Mouse (Mus musculus) layer of hippocampus, postnatal 36 days (tissue): ENCODE results near the gene Duxf3. TPM values are rescaled to one million over a fixed set of nuclear protein-coding genes. Genes with fewer than 3 reads are reported as not detected.
A peak's percentile ranks its signal among the peaks of the same experiment; 100 is the strongest.
"Not testable (repeated sequence)": the region's sequence is repeated elsewhere in the genome, so short reads cannot be mapped to it uniquely, and the experiment has no call there.

Experiments
- DNase-seq, 2 experiments: peaks; one replicate each; pipeline ENCODE4 v3.0.0; 2022
- total RNA-seq, 2 experiments: library from RNA; stranded (reverse); gene quantifications; 2 replicates each; pipeline ENCODE4 v1.2.3; 2021

Duxf3 gene
- not detected for total RNA-seq

DNA sequence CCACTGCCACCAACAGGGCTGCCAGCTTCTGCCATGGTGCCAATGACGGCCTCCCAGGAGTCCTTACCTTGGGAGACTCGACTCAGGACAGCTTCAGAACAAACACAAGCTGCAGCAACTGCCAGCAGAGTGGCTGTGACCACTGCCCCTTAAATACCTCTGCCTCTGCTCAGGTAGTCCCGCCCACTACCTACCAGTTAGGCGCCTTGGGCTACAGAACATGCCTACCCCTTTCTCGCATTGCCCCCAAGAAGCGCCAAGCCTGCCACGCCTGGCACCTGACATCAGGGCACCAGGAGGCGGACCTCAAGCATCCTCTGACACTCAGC, at the start of gene Duxf3:
Duxf3 (minus strand) TSS at position 35 of the 329 bp plus-strand sequence.
- DNase-seq = not testable (repeated sequence)

DNA sequence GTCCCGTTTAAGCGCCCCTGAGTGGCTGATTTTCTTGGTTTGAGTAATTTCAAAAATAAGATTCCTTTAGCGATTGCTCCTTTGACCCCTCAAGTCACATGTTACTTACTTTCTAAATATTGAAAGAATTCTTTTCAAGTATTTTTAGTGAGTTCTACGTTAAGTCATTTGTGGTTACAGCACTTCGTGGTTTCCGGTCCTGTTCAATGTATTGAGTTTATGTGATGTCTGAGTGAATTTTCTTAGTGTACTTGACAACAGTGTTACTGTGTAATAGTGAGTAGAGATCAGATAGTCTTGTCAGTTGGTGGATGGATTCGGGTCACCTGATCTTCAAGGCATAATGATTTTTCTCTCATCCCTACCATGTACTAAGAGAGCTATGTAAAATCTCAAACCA, 49.8 kb upstream of the Duxf3 start:
- no peak for DNase-seq

DNA sequence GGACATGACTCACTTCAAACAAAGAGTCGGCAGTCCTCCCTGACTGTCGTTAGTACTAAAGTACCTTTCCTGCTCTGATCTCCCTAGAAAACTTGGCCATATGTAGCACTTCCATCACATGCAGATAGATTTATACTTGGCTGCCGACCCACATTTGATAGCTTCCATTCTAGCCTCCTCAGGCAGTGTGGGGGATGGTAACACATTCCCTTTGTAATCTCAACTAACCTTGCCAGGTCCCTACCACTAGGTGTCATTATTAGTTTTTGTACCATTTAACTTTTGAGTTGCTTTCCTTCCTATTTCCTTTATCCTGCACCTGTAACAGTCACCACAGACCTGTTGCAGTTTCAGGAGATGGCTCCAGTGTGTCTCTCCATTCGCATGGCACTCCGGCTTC, 26.0 kb upstream of the Duxf3 start:
- no peak for DNase-seq

DNA sequence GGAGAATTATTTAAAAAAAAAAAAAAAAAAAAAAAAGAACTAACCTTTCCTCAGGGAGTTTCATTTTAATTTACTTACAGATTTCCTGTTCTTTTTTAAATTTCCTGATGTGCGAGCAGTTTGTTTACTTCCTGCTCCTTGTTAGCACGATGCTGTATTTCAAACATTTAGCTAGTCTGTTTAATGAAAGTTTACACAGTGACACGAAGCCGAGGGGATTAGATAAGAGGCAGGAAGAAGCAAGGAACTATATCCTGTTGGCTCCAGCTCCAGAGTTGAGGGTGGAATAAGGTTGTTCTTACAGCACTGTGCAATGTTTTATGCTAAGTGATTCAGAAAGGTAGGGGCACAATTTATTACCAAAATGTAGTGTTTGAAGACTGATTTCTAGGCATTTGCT, 23.5 kb upstream of the Duxf3 start:
- DNase-seq = no peak

DNA sequence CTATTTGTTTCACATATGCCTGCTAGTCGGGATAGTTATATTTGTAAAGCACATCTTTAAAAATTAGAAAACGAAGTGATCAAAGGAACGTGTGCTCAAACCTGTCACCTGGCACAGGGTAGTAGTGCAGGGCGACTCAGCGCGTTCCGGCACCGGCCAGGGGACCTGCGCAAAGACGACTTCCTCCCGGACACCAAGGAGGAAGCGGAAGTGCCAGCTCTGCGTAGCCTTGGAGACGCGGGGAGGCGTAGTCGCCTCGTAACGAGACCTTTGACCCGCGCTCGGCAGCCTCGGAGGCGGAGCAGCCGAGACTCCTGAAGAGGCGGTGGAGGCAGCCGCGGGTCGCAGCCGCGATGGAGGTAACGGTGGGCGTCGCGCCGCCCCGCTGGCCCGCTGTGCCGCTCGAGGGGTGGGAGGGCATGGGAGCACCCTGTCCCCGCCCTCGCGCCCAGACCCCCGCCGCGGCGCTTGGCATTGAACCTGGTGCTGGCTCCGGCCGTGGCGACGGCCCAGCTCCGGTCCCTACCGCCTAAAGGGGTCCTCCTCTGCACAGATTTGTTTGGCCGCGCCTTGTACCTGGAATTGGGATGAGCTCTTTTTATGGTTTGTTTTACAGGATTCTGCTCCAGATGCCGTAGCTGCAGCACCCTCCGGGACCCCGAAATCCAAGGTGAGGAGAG, 22.9 kb upstream of the Duxf3 start, which contains the start of gene Gcc2:
Gcc2 (plus strand) TSS at position 285 of the 680 bp plus-strand sequence.
- DNase-seq = peak; percentile 90 to 92

DNA sequence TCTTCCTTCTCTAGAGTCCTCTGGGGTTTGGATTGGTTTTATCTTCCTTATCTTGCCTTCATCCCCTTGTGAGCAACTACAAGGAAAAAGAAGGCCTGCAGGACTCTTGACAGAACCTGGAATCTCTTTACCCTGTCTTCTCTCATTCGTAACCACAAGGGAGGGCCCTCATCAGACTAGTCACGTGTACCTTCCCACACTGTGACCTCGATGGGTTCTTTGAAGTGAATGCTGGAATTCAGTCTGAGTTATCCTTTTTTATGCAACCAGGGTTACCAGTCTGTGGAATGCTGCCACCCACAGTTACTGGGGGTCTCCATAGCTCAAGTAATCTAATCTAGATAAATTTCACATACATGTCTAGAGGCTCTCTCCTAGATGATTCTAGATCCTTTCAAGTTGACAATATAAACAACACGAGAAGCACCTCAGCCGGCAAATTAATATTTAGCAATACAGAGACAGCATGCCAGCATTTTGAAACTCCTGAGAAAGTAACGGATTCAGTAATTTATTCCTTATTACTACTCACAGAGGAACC, 22.2 kb upstream of the Duxf3 start:
- no peak for DNase-seq

DNA sequence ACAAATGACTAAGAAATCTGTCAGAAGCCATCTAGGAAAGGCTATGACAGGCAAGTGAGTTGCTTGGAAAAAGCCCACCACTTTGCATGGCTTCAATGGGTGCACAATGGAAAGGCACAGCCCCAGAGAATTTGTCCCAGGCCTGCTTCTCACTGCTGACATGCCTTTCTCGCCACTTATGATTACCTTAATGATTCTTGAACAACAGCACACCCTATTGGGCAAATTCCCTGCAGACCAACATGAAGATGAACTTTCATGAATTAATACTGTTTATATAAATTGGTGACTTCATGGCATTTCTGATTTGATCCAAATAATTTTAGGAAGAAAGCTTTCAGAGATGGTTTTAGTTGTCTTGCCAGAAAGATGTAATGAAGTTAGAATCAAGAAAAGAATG, 17.1 kb upstream of the Duxf3 start:
- no peak for DNase-seq

DNA sequence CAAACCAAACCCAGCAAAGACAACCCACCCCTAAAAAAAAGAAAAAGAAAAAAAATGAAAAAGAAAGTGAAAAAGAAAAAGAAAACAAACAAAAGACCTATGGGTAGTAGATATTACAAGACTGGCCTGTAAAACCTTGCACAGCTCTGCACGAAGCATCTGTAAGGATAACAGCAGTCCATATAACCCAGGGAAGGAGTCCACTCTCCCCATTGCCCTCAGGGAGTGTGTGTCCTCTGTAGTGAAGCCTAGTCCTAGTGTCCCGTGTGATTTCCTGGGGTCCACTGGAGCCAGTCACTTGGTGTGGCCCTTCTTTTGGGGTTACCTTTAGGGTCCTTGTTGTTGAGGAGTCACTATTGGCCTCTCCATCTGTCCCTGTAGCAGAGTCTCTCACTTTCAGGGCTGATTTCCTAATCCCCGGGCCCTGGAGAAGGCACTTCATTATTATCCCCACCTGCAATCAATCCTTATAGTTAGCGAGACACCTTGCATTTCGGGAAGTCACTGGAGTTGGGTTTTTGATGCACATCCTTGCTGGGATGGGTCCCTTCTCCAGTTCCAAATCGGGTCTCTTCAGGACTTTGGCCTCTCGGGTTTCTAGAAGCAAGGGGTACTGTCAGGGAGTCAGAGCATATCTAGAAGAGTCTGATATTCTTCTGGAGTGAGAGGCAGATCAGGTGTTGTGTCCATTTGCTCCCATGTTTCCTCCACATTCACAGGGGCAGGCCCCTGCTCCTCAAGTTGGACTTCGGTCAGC, 6.7 kb upstream of the Duxf3 start:
- DNase-seq = peak; percentile 51 to 52

DNA sequence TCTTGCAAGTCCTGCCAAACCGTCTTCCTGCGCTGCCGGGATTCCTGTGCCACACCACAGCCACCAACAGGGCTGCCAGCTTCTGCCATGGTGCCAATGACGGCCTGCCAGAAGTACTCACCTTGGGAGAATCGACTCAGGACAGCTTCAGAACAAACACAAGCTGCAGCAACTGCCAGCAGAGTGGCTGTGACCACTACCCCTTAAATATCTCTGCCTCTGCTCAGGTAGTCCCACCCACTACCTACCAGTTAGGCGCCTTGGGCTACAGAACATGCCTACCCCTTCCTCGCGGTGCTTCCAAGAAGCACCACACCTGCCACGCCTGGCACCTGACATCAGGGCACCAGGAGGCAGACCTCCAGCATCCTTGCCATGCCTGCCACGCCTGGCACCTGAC, 4.1 kb upstream of the Duxf3 start, which contains the start of gene Gm4981:
Gm4981 (minus strand) TSS at position 89 of the 400 bp plus-strand sequence.
- no peak for DNase-seq

DNA sequence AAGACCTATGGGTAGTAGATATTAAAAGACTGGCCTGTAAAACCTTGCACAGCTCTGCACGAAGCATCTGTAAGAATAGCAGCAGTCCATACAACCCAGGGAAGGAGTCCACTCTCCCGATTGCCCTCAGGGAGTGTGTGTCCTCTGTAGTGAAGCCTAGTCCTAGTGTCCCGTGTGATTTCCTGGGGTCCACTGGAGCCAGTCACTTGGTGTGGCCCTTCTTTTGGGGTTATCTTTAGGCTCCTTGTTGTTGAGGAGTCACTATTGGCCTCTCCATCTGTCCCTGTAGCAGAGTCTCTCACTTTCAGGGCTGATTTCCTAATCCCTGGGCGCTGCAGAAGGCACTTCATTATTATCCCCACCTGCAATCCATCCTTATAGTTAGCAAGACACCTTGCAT, 2.5 kb upstream of the Duxf3 start:
- not testable (repeated sequence) for DNase-seq

DNA sequence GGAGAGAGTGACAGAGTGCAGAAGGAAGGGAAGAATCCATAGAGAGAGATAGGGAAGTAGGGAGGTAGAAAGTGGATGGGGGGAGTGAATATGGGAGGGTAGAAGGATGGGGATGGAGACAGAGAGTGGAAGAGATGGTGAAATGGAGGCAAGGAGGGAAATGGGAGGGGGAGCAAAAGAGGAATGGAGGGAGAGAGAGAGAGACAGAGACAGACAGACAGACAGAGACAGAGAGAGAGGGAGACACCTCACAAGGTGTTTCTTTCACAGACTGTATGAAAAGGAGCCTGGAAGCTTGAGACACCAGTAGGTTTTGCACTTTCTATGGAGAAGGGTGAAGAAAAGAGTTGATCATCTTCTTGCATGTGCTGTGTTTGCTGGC, 1.3 kb upstream of the Duxf3 start:
- DNase-seq = not testable (repeated sequence)

DNA sequence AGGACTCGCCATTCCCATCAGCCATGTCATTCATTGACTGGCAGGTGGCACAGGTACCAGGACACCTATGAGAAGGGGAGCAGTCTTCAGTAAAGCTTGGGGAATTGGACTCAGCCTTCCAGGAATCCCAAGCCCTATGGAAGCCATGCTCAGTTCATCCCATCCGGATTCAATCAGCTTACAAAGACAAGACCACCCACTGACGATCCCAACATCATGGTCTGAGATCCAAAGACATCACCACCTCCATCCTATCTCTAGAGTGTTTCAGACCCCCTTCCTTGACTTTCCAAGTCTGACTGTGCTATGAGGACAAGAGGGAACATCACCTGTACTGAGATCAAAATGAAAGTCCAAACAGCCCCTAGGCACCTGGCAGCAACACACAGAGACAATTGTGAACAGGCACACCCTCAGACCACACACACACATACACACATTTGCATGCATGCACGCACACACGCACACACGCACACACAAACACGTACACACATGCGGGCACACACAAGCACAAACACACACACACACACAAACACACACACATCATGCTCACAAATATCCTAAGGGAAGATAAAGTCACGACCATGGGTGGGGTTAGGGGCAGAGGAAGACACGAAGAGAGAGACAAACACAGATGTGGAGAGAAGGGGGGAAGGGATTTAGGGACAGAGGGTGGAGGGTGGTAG, 722 bp upstream of the Duxf3 start:
- peak in 1 of 2 experiments; percentile 21 for DNase-seq

DNA sequence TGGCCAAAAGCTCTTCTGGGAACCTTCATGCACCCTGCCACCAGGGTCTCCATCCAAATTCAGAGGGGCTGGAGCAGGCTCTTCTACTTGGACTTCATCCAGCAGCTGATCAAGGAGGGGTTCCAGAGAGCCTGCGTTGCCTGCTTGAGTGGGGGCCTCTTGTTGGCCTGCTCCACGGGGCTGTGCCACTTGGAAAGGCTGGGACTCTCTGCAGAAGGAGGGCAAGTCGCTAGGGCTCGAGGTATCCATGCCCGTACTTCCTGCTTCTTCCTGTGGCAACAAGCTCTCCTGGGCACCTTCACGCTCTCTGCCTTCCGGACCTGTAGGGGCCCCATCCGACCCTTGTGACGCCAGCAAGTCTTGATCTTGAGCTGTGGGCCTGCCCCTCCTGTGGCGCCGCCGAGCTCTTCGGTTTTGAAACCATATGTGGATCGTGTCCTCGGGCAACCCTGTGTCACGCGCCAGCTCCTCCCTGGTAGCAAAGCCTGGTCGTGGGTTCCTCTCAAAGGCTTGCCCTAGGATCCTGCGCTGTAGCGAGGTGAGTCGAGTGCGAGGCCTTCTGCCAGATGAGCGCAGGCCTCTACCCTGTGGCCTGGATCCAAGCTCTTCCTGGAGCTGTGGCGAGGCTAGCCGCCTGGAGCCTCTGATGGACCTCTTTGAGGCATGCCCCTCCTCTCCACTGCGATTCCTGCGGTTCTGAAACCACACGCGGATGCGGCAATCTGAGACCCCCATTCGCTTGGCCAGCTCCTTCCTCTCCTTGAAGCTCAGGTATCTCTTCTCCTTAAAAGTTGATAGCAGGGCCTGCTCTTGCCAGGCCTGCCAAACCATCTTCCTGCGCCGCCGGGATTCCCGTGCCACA, 465 bp downstream of the Duxf3 start:
- DNase-seq = peak; percentile 67 to 69

DNA sequence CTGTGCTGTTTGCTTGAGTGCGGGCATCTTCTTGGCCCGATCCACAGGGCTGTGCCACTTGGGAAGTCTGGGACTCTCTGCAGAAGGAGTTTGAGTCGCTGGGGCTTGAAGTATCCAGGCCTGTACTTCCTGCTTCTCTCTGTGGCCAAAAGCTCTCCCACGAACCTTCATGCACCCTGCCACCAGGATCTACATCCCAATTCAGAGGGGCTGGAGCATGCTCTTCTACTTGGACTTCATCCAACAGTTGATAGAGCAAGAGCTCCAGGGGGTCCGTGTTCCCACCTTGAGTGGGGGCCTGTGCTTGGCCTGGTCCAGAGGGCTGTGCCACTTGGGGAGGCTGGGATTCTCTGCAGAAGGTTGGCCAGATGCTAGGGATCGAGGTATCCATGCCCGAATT, 1.4 kb downstream of the Duxf3 start:
- peak in 1 of 2 experiments; percentile 24 for DNase-seq

DNA sequence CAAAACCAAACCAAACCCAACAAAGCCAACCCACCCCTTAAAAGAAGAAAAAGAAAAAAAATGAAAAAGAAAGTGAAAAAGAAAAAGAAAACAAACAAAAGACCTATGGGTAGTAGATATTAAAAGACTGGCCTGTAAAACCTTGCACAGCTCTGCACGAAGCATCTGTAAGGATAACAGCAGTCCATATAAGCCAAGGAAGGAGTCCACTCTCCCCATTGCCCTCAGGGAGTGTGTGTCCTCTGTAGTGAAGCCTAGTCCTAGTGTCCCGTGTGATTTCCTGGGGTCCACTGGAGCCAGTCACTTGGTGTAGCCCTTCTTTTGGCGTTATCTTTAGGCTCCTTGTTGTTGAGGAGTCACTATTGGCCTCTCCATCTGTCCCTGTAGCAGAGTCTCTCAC, 2.5 kb downstream of the Duxf3 start:
- not testable (repeated sequence) for DNase-seq

DNA sequence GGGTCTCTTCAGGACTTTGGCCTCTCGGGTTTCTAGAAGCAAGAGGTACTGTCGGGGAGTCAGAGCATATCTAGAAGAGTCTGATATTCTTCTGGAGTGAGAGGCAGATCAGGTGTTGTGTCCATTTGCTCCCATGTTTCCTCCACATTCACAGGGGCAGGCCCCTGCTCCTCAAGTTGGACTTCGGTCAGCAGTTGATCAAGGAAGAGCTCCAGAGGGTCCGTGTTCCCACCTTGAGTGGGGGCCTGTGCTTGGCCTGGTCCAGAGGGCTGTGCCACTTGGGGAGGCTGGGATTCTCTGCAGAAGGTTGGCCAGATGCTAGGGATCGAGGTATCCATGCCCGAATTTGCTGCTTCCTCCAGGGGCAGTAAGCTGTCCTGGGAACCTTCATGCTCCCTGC, 4.7 kb downstream of the Duxf3 start:
- peak in 1 of 2 experiments; percentile 41 for DNase-seq

DNA sequence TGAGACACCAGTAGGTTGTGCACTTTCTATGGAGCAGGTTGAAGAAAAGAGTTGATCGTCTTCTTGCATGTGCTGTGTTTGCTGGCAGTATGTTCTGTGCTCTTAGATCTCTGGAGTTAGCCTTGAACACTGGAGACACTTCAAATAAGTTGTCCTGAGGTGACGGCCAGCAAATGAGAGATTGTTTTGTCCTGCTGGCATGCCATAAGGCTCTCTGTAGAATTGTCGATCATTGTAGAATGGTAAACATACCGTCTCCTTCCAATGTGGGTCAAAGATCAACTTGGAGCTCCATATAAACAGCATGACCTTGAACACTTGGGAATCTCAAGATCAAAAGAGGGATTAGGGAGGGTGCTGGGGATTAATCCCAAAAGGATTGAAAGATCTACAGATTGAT, 6.1 kb downstream of the Duxf3 start:
- not testable (repeated sequence) for DNase-seq

DNA sequence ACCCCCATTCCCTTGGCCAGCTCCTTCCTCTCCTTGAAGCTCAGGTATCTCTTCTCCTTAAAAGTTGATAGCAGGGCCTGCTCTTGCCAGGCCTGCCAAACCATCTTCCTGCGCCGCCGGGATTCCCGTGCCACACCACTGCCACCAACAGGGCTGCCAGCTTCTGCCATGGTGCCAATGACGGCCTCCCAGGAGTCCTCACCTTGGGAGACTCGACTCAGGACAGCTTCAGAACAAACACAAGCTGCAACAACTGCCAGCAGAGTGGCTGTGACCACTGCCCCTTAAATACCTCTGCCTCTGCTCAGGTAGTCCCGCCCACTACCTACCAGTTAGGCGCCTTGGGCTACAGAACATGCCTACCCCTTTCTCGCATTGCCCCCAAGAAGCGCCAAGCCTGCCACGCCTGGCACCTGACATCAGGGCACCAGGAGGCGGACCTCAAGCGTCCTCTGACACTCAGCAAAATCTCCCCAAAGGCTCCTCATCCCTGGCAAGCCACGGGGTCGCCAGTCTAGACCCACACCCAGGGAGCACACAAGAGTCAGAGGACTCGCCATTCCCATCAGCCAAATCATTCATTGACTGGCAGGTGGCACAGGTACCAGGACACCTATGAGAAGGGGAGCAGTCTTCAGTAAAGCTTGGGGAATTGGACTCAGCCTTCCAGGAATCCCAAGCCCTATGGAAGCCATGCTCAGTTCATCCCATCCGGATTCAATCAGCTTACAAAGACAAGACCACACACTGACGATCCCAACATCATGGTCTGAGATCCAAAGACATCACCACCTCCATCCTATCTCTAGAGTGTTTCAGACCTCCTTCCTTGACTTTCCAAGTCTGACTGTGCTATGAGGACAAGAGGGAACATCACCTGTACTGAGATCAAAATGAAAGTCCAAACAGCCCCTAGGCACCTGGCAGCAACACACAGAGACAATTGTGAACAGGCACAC, 7.4 kb downstream of the Duxf3 start, which contains the start of gene AW822073:
AW822073 (minus strand) TSS at position 104 of the 959 bp plus-strand sequence.
- peak in 1 of 2 experiments; percentile 25 for DNase-seq

DNA sequence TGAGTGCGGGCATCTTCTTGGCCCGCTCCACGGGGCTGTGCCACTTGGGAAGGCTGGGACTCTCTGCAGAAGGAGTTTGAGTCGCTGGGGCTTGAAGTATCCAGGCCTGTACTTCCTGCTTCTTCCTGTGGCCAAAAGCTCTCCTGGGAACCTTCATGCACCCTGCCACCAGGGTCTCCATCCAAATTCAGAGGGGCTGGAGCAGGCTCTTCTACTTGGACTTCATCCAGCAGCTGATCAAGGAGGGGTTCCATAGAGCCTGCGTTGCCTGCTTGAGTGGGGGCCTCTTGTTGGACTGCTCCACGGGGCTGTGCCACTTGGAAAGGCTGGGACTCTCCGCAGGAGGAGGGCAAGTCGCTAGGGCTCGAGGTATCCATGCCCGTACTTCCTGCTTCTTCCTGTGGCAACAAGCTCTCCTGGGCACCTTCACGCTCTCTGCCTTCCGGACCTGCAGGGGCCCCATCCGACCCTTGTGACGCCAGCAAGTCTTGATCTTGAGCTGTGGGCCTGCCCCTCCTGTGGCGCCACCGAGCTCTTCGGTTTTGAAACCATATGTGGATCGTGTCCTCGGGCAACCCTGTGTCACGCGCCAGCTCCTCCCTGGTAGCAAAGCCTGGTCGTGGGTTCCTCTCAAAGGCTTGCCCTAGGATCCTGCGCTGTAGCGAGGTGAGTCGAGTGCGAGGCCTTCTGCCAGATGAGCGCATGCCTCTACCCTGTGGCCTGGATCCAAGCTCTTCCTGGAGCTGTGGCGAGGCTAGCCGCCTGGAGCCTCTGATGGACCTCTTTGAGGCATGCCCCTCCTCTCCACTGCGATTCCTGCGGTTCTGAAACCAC, 8.3 kb downstream of the Duxf3 start:
- peak; percentile 57 to 62 for DNase-seq

DNA sequence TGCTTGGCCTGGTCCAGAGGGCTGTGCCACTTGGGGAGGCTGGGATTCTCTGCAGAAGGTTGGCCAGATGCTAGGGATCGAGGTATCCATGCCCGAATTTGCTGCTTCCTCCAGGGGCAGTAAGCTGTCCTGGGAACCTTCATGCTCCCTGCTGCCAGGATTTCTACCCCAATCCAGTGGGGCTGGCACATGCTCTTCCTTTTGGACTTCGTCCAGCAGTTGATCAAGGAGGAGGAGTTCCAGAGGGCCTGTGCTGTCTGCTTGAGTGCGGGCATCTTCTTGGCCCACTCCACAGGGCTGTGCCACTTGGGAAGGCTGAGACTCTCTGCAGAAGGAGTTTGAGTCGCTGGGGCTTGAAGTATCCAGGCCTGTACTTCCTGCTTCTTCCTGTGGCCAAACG, 9.3 kb downstream of the Duxf3 start:
- DNase-seq = not testable (repeated sequence)
